Mouse (Mus musculus) stomach, embryonic 14.5 days (tissue): ENCODE results near the gene Fmnl3. TPM values are rescaled to one million over a fixed set of nuclear protein-coding genes. Genes with fewer than 3 reads are reported as not detected.
A peak's percentile ranks its signal among the peaks of the same experiment; 100 is the strongest.

Experiments used
- ATAC-seq: fragments of 200-750 bp; cut with Nextera tagmentation; 2 replicates; pipeline ENCODE4 v1.8.0; 2017; ENCODE audit warnings: low read depth, moderate TSS enrichment; ENCODE audit not compliant: insufficient number of reproducible peaks, insufficient read depth, low FRiP score
- H3K27ac ChIP-seq: fragments of 300-500 bp; sonication (generic); 2 replicates; pipeline ENCODE4 v1.5.1; 2014; ENCODE audit warnings: mild to moderate bottlenecking, low read length, moderate library complexity, mixed read lengths
- H3K27me3 ChIP-seq: fragments of 300-500 bp; sonication (generic); 2 replicates; pipeline ENCODE4 v1.6.1; 2014; ENCODE audit warnings: low read length, control low read depth, mixed read lengths; ENCODE audit not compliant: control insufficient read depth, insufficient read depth
- H3K36me3 ChIP-seq: fragments of 300-500 bp; sonication (generic); 2 replicates; pipeline ENCODE4 v1.6.1; 2014; ENCODE audit warnings: mild to moderate bottlenecking, control low read depth, low read length, moderate library complexity, mixed read lengths; ENCODE audit not compliant: control insufficient read depth, insufficient read depth
- H3K4me1 ChIP-seq: fragments of 300-500 bp; sonication (generic); 2 replicates; pipeline ENCODE4 v1.6.1; 2014; ENCODE audit warnings: low read length, control low read depth, mixed read lengths; ENCODE audit not compliant: control insufficient read depth, insufficient read depth
- H3K4me2 ChIP-seq: fragments of 300-500 bp; sonication (generic); replicated peaks from 2 replicates; pipeline ENCODE4 v1.6.1; 2014; ENCODE audit warnings: low read depth, low read length, control low read depth
- H3K4me3 ChIP-seq: fragments of 300-500 bp; sonication (generic); 2 replicates; pipeline ENCODE4 v1.5.1; 2014; ENCODE audit warnings: low read depth, low read length, control low read depth
- H3K9ac ChIP-seq: fragments of 300-500 bp; sonication (generic); replicated peaks from 2 replicates; pipeline ENCODE4 v1.6.1; 2014; ENCODE audit warnings: low read depth, mild to moderate bottlenecking, control low read depth, low read length, moderate library complexity, mixed read lengths
- H3K9me3 ChIP-seq: fragments of 300-500 bp; sonication (generic); 2 replicates; pipeline ENCODE4 v1.6.1; 2016; ENCODE audit warnings: low read depth, low read length, control low read depth; ENCODE audit not compliant: control insufficient read depth
- WGBS: fragments of 180-500 bp; shearing (Covaris S2); extraction: QIAGEN DNeasy Blood & Tissue Kit; methylation state at CpG from one replicate; pipeline ENCODE4 v1.1.7; 2014; 5-methylcytosine and 5-hydroxymethylcytosine counted together
- polyA plus RNA-seq: library from polyadenylated mRNA; unstranded; fragments of >200 nt; fragmentation: Nextera tagmentation; extraction: Ambion mirVana; gene quantifications from 2 replicates; pipeline ENCODE4 v1.2.1, GENCODE M21; 2014

Gene Fmnl3
- polyA plus RNA-seq, 1 experiment from 2014 or later = 23.1 TPM

DNA sequence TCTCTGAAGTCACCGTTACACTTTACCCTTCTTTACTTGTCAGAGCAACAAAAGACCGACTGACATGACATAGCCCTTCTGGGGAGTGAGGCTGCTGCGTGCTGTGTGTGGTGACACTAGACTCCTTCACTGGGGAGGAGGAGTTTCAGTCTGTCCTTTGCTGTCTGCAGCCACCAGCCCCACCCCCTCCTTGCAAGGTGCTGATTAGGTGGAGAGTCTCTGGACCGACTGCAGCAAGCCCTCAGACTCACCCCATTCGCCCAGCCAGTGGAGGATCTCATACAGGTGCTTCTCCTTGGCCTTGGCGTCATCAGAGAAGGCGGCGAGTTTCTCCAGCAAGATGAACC, 85.1 kb downstream of the Fmnl3 start:
- 48% methylated on average over 8 of the region's 8 CpGs for WGBS
- Histone ChIP-seq H3K4me2 (no peak overlapping the region), H3K36me3 (no peaks in the 10 kb centered on the region), H3K27me3 (no peaks in the 10 kb centered on the region), H3K9ac (no peak overlapping the region), H3K4me1 (no peaks in the 10 kb centered on the region), H3K27ac (no peak overlapping the region), H3K4me3 (no peak overlapping the region), H3K9me3 (no peaks in the 10 kb centered on the region)
- ATAC-seq = no peak

DNA sequence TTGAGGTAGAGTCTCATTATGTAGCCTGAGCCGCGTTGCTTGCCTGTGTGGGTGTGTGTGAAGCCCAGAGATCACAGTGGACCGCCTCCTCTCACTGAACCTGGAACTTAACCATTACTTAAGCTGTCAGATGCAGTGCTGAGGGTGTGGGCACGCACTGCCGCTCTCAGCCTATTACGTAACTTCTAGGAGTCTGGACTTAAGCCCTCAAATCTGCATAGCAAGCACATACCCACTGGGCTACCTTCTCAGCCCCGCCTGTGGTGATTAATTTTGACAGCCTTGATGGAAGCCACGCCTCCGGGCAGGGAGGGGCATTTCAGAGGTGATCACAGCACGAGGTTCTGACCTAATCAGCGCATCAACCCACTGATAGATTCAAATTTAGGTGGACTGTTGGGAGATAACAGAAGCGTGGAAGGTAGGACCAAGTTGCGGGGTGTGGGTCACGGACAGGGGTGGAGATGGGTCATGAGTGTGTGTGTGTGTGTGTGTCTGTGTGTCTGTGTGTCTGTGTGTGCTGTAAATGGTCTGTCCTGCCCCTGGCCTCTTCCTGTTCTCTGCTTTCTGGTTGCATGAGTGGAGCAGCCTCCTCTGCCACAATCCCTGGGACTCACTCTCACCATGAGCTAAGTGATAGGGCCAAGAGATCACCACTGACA, 85.6 kb downstream of the Fmnl3 start:
- H3K27me3 ChIP-seq = no peaks in the 10 kb centered on the region
- H3K36me3 ChIP-seq = no peaks in the 10 kb centered on the region
- no peaks in the 10 kb centered on the region for H3K9me3 ChIP-seq
- H3K9ac ChIP-seq = no peak overlapping the region
- no peak overlapping the region for H3K4me2 ChIP-seq
- ATAC-seq = peak; percentile 88
- no peak overlapping the region for H3K27ac ChIP-seq
- 25% methylated on average over 14 of the region's 14 CpGs for whole genome bisulfite sequencing
- no peak overlapping the region for H3K4me3 ChIP-seq
- H3K4me1 ChIP-seq = no peaks in the 10 kb centered on the region

DNA sequence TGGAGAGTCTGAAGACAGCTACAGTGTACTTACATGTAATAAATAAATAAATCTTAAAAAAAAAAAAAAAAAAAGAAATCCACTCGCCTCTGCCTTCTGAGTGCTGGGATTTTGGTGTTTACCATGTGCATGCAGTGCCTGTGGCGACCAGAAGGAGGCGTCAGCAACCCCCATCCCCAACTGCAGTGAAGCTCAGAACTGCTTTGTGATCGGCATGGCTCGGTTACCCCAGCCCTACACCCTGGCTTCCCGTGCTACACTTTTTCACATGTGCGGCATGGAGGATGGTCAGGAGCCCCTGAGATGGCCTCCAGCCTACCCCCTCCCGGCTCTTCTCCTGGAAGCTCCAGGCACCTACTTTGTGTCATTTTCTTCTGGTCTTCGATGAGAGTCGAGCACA, 86.8 kb downstream of the Fmnl3 start:
- Histone ChIP-seq H3K36me3 (no peaks in the 10 kb centered on the region), H3K9me3 (no peaks in the 10 kb centered on the region), H3K27ac (no peak overlapping the region), H3K4me1 (no peaks in the 10 kb centered on the region), H3K27me3 (no peaks in the 10 kb centered on the region), H3K9ac (no peak overlapping the region), H3K4me3 (no peak overlapping the region), H3K4me2 (no peak overlapping the region)
- WGBS = 67% methylated on average over 10 of the region's 10 CpGs
- no peak for ATAC-seq

DNA sequence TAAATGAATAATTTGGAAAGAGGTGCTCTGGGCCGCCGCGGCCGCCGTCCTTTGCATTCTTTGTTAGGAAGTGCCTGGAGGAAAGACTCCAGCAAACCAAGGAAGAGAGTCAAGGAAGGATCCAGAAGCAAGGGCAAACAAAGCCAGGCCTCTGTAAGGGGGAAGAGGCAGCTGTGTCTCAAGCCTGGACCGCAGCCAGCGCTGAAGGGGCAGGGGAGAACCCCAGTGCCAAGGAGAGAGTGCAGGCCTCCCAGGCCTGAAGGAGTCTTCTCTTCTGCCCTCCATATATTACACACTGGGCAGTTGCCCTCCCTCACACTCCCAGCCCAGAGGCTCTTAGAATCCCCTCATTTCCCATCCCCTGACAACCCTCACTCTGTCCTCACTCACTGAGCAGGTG, 92.0 kb downstream of the Fmnl3 start:
- Histone ChIP-seq H3K36me3 (no peaks in the 10 kb centered on the region), H3K27ac (no peak overlapping the region), H3K4me3 (no peak overlapping the region), H3K9ac (no peak overlapping the region), H3K4me1 (no peaks in the 10 kb centered on the region), H3K4me2 (no peak overlapping the region), H3K9me3 (no peaks in the 10 kb centered on the region), H3K27me3 (no peaks in the 10 kb centered on the region)
- no peak for ATAC-seq
- WGBS = 85% methylated on average over 7 of the region's 7 CpGs

DNA sequence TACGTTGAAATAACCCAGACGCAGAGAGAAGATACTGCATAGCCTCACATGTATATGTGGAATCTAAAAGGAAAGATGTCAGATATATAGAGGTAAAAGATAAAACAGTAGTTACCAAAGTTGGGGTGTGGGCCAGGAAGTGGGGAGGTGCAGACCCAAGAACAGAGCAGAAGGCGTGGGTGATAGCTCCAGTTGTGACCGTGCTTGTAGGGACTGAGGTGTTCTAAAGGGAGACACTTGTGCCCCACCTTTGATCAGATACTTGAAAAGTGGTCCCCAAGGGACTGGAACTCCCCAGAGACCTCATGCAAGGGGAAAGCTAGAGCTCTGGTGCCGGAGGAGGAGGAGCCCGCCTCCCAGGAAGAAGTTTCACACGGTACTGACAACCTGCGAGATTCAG, 94.2 kb downstream of the Fmnl3 start:
- H3K27ac ChIP-seq = no peak overlapping the region
- no peak overlapping the region for H3K4me3 ChIP-seq
- H3K36me3 ChIP-seq = no peaks in the 10 kb centered on the region
- H3K4me1 ChIP-seq = no peaks in the 10 kb centered on the region
- no peak for ATAC-seq
- H3K9me3 ChIP-seq = no peaks in the 10 kb centered on the region
- H3K4me2 ChIP-seq = no peak overlapping the region
- no peaks in the 10 kb centered on the region for H3K27me3 ChIP-seq
- H3K9ac ChIP-seq = no peak overlapping the region
- WGBS = 70% methylated on average over 8 of the region's 8 CpGs

Other genes starting within 250 kb of the Fmnl3 start
- gene Spats2, start 244.6 kb downstream of the Fmnl3 start, polyA plus RNA-seq = 34.2 and 35.5 TPM in 2 replicates
- 0.73 and 1.7 TPM in 2 replicates for gene Kcnh3, start 145.6 kb downstream of the Fmnl3 start, polyA plus RNA-seq
- gene Mcrs1, start 118.5 kb downstream of the Fmnl3 start, polyA plus RNA-seq = 141 and 145 TPM in 2 replicates
- gene Prpf40b, start 75.4 kb downstream of the Fmnl3 start, polyA plus RNA-seq = 57.3 and 57.5 TPM in 2 replicates
- gene Fam186b, start 74.6 kb downstream of the Fmnl3 start, polyA plus RNA-seq = 0.13 TPM in 1 of 2 replicates, not detected in the other
- 317 and 355 TPM in 2 replicates for gene Tmbim6, start 22.4 kb upstream of the Fmnl3 start, polyA plus RNA-seq
- 8.9 and 9.3 TPM in 2 replicates for gene Nckap5l, start 87.3 kb upstream of the Fmnl3 start, polyA plus RNA-seq
- gene Bcdin3d, start 104.2 kb upstream of the Fmnl3 start, polyA plus RNA-seq = 12.9 and 16.7 TPM in 2 replicates
- 0.29 and 0.42 TPM in 2 replicates for gene Faim2, start 157.7 kb upstream of the Fmnl3 start, polyA plus RNA-seq
- gene Aqp2, start 208.6 kb upstream of the Fmnl3 start, polyA plus RNA-seq = not detected in 2 replicates
- 0.21 and 0.72 TPM in 2 replicates for gene Aqp5, start 220.3 kb upstream of the Fmnl3 start, polyA plus RNA-seq
- gene Aqp6, start 230.9 kb upstream of the Fmnl3 start, polyA plus RNA-seq = not detected in 2 replicates